Mouse (Mus musculus) thymus, adult 2 months (tissue): Measurements from ENCODE around the gene Erbb3.

Experiments
- CTCF ChIP-seq: fragments of 200-500 bp; IDR thresholded peaks from 2 replicates; pipeline ENCODE4 v1.5.1; 2012; ENCODE audit warnings: mild to moderate bottlenecking, control low read depth, low read length, moderate library complexity, borderline replicate concordance; ENCODE audit not compliant: control insufficient read depth, poor library complexity, insufficient read depth; ENCODE audit errors: extremely low read depth
- POLR2A ChIP-seq: fragments of 200-500 bp; IDR thresholded peaks from 2 replicates; pipeline ENCODE4 v1.6.1; 2012; ENCODE audit warnings: mild to moderate bottlenecking, low read length, control low read depth, moderate library complexity; ENCODE audit not compliant: control insufficient read depth, poor library complexity, insufficient read depth; ENCODE audit errors: extremely low read depth

- TF ChIP-seq CTCF (no peak), POLR2A (no peak)
Observed at GRCm38 (mm10) chr10:128635697-128636096, 46.2 kb upstream of the Erbb3 start.
